Mouse (Mus musculus) liver, postnatal 0 days (tissue): Measurements from ENCODE around the gene Cstb.

Source experiments
- CTCF ChIP-seq: sonication (generic); IDR thresholded peaks from 2 replicates; pipeline ENCODE4 v1.5.1; 2016; ENCODE audit warnings: antibody characterized with exemption, low read depth
- EP300 ChIP-seq: IDR thresholded peaks from 2 replicates; pipeline ENCODE4 v1.6.1; 2016; ENCODE audit warnings: antibody characterized with exemption, low read depth, mild to moderate bottlenecking

DNA sequence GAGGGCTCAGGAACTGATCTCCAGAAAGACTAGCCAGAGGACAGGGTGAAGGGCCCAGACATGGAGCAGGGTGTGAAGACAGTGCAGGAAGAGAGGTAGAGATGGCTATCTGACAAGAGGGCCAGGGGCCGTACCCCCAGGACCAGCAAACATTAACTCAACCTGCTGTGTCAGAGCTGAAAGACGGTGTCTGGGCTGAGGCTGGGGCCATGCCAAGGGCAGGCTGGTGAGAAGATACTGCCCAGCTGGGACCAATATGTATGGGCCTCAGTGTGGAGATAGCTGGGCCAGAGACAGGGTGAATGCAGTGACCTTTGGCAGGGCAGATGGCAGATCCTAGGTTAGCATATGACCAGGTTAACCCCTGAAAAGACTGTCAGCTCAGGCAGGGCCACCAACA, 24.3 kb upstream of the Cstb start:
- TF ChIP-seq CTCF (no peak), EP300 (no peak)
